Mouse (Mus musculus) small intestine, adult 10 weeks (tissue): Measurements from ENCODE around the gene E4f1. TPM values are rescaled to one million over a fixed set of nuclear protein-coding genes. Genes with fewer than 3 reads are reported as not detected.

Source experiments
- polyA plus RNA-seq: library from polyadenylated mRNA; stranded (reverse); fragments of 350-450 nt; fragmentation: Illumina TruSeq; extraction: RNeasy Lipid Tissue Mini Kit (QIAGEN cat#74804); gene quantifications from one replicate; pipeline ENCODE4 v1.2.3, GENCODE M21; 2014; ENCODE audit warnings: low replicate concordance

E4f1 gene
- polyA plus RNA-seq: 0.67 TPM

DNA sequence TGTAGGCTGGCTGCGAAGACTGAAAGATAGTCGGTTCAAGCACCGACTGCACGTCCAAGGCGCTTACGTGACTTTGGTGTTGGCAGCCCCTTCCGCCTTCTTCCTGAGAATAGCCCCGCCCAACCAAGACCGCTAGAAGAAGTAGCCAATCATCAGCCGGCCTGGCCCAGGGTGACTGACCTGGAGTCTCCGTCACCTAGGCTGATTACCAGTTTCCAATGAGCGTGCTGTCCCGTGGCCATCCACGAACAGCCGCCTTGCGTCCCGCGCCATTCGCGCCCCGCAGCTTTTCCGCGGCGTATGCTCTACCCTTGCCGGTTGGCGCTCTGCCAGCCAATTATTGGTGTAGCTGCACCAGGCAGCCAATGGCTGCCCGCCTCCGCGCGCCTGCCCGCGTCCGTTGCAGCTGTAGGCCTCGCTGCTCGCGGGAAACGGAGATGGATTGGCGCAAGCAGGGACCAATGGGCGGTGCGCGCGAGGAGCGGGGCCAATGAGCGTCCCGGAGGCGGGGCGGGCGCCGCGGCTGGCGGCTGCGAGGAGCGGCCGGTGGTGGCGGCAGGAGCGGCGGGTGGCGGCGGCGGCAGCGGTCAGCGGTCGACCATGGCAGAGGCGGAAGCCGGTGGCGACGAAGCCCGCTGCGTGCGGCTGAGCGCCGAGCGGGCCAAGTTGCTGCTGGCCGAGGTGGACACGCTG, at the start of gene E4f1, which contains the start of gene Pgp:
TSS of gene E4f1 (minus strand) at position 404 of the 693 bp plus-strand sequence.
TSS of gene Pgp (plus strand) at position 483 of the 693 bp plus-strand sequence.

DNA sequence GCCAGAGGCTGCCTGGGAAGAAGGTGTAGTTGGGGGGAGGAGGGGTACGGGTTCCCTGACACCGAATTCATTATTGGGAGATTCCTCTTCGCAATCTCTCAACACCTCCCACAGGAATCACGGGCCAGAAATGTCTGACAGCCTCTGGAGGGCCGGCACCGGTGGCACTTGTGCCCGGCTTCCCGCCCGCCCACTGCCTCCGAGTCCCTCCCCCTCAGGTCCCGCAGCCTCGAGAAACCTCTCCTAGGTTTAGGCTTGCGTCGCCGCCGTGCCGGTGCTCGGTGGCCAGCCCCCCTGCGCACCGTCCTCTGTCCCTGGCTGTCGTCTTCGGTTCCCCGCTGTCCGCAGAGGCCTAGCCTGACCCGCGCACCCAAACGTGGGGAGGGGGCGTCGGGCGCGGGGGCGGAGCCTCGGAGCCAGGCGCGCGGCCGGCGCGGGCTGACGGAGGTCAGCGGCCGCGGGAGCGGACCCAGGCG, 18.1 kb upstream of the E4f1 start, which contains the start of gene Caskin1:
TSS of gene Caskin1 (plus strand) at position 416 of the 476 bp plus-strand sequence.

DNA sequence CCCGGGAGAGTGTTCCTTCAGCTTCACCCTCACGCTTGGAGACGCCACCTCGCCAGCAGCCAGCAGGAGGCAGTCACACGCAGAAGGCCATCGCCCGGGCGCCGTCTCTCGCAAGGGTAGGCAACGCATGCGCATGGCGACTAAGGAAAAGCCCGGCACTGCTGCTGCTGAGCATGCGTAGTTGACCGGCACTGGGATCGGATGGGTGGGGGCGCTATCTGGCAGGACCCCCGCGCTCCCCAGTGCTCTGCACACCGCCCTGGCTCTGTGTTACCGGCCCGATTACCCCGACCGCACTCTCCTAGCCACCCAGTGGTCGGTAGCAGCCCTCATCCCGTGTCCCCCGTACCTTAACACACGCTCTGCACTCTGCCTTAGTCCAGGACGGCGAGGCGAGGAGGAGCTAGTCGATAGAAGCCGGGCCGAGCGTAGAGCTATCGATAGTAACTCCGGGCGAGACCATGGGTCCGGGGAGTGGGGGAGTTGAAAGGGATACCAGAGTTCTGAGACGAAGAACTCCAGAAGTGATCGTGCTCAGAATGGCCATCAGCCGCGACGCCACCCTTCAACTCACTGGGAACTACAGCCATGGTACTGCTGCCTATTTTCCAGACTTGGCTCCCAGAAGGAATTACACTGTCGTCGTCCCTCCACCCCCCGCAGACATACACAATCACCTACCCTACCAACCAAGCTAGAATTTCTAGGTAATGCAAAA, 8.7 kb upstream of the E4f1 start, which contains the start of gene Mlst8:
TSS of gene Mlst8 (minus strand) at position 416 of the 718 bp plus-strand sequence.

DNA sequence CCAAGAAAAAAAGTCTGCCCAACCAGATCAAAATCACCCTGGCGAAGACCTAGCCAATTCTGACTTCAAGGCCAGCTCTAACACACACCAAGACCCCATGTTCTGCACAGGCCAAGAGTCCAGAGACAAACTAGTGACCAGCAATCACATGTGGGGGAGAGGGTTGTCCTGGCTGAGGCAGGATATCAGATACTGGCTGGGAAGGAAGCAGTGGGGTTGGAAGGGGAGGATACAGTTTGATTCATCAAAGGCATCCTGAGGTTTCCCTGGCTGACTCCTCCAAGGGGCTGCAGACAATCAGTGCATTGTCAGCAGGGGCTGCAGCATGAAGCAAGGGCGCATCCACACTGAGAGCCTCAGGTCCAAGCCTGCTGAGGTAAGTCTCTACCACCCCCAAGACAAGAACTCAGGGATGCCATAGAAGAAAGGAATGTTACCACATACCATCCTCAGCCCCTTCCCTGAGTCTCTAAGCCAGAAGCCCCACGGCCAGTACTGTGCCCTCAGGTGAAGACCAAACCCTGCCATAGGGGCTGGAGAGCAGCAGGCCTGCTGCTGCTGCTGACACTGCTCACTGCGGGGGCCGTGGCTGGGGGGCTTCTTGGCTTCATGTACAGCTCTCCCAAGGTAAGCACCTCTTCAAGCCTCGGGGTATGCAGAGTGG, 3.6 kb upstream of the E4f1 start, which contains the start of gene Bricd5:
TSS of gene Bricd5 (plus strand) at position 273 of the 664 bp plus-strand sequence.

DNA sequence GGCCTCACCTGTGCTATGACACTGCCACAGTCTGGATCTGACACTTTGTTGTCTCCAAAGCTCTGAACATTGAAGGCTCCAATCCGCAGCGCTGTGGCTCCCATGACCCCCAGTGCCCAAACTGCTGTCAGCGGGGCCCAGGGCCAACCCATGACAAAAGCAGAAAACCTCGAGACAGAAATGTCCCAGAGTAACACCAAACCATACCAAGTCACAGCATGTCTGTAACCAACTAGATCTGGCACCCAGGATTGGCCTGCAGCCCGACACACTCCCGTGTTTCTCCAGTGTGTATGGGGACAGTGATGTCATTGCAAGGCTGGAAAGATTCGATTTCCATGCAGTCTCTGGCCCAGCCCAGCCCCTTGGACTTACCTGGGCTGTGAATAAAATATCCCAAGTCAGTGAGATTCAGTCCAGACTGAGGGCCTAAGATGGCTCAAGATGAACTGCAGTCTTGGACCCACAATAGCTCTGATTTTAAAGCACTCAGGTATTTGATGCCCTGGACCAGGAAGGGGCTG, 27.4 kb downstream of the E4f1 start, which contains the start of gene Dnase1l2:
TSS of gene Dnase1l2 (minus strand) at position 474 of the 524 bp plus-strand sequence.

DNA sequence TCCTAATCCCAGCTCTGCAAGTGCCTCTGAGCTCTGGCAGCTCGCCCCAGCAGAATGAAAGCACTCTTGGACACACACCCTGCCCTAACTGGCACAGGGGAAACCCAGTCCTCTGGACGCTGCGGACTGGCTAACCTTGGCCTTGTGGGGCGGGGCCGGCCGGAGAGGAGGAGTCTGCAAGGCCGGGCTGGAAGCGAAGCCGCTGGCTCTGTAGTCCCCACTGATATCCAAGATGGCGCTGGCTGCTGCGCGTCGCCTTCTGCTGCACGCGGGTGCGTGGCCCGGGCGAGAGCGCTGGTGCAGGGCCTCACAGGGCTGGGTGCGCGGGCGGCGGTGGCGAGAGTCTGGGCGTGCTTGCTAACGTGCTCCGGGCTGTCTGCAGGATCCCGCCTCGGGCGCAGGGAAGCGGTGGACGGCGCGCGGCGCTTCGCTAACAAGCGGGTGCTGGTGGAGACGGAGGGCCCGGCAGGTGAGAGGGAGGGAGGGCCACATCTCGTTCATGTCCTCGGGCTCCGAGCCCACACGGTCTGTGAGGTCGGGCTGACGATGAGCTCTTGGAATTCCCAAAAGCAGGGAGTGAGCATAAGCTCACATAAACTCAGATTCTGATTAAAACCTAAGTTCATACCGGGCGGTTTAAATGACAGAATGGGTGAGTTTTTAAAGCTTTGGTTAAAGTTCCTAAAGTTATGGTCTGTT, 43.5 kb downstream of the E4f1 start, which contains the start of gene Eci1:
TSS of gene Eci1 (plus strand) at position 171 of the 699 bp plus-strand sequence.

DNA sequence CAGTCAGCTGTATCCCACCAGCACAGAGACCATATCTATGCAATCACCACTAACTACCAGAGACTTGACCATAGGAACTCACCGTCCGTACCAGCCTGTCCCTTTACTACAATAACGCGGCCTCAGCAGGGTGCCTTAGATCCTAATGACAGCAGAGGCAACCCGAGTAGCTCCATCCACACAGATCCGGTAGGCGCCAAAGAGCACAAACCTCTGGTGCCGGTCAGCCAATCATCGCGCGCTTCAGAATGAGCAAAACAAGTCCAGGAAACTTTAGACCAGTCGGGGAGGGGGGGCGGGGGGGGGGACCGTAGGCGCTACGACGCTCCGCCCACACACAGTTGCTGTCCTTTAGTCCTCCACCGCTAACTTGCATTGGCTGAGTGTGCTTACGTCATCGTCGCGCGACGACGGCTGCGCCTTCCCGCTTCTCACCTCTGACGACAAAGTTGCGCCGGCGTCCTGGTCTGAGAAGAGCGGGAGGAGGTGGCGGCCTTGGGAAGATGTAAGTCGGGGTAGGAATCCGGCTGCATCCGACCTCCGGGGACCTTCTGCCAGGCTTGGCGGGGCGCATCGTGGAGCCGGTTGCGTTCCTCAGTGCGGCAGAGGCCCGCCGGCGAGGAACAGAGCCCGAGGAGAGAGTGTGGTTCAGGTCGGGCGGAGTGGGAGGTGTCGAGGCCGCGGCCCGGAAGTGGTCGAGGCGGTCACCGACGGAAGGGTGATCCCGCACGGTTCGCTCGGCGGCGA, 55.7 kb downstream of the E4f1 start, which contains the start of gene Rnps1:
TSS of gene Rnps1 (plus strand) at position 336 of the 747 bp plus-strand sequence.

Other genes with a start within 250 kb of the E4f1 start
- 2.5 TPM for gene Tedc2, start 249.5 kb downstream of the E4f1 start, polyA plus RNA-seq
- 1.9 TPM for gene Ccnf, start 218.8 kb downstream of the E4f1 start, polyA plus RNA-seq
- gene Abca17, start 119.2 kb downstream of the E4f1 start, polyA plus RNA-seq: not detected
- gene Abca3, start 118.4 kb downstream of the E4f1 start, polyA plus RNA-seq: 1.4 TPM
- 70.5 TPM for gene Rnps1, start 55.7 kb downstream of the E4f1 start, polyA plus RNA-seq
- gene Eci1, start 43.7 kb downstream of the E4f1 start, polyA plus RNA-seq: 15.5 TPM
- not detected for gene Dnase1l2, start 27.2 kb downstream of the E4f1 start, polyA plus RNA-seq
- gene Pgp, start 79 bp upstream of the E4f1 start, polyA plus RNA-seq: 39.1 TPM
- gene Bricd5, start 3.6 kb upstream of the E4f1 start, polyA plus RNA-seq: not detected
- gene Mlst8, start 8.8 kb upstream of the E4f1 start, polyA plus RNA-seq: 3.2 TPM
- not detected for gene Caskin1, start 18.3 kb upstream of the E4f1 start, polyA plus RNA-seq
- 3.7 TPM for gene Traf7, start 57.6 kb upstream of the E4f1 start, polyA plus RNA-seq
- gene Rab26, start 63.9 kb upstream of the E4f1 start, polyA plus RNA-seq: not detected
- 0.93 TPM for gene Pkd1, start 79.5 kb upstream of the E4f1 start, polyA plus RNA-seq
- 3.3 TPM for gene Tsc2, start 162.3 kb upstream of the E4f1 start, polyA plus RNA-seq
- gene Nthl1, start 162.4 kb upstream of the E4f1 start, polyA plus RNA-seq: not detected
- gene Slc9a3r2, start 180.0 kb upstream of the E4f1 start, polyA plus RNA-seq: 3.3 TPM
- not detected for gene Npw, start 188.1 kb upstream of the E4f1 start, polyA plus RNA-seq
- 1.8 TPM for gene Zfp598, start 199.4 kb upstream of the E4f1 start, polyA plus RNA-seq
- 0.37 TPM for gene Syngr3, start 219.6 kb upstream of the E4f1 start, polyA plus RNA-seq
- gene Gfer, start 225.8 kb upstream of the E4f1 start, polyA plus RNA-seq: 6.1 TPM
- gene Noxo1, start 225.9 kb upstream of the E4f1 start, polyA plus RNA-seq: 3.7 TPM
- gene Tbl3, start 237.3 kb upstream of the E4f1 start, polyA plus RNA-seq: not detected
- not detected for gene Rnf151, start 247.8 kb upstream of the E4f1 start, polyA plus RNA-seq
- gene Rps2, start 247.8 kb upstream of the E4f1 start, polyA plus RNA-seq: 275 TPM